Mouse (Mus musculus) thymus, adult 18-20 months (tissue): Measurements from ENCODE around the gene Nfkbid.
A peak's percentile ranks its signal among the peaks of the same experiment; 100 is the strongest.
"Not testable (repeated sequence)": the region's sequence is repeated elsewhere in the genome, so short reads cannot be mapped to it uniquely, and the experiment has no call there.

Source experiments
- DNase-seq, 2 experiments: peaks; one replicate each; pipeline ENCODE4 v3.0.0; 2022; ENCODE audit warnings: mixed read lengths in 2 of 2

Nfkbid gene

DNA sequence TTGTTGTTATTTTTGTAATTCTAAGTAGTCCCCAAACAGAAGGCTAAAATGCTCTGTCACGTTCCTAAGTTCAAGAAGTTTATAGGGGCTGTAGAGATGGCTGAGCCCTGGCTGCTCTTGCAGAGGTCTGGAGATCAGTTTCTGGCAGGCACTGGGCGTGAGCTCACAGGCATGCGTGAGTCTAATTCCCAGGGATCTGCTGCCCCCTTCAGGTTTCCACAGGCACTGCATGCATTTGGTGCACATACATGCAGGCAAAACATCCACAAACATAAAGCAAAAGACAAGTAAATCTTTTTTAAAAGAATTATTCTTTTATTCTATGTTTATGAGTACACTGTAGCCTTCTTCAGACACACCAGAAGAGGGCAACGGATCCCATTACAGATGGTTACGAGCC lies 50.9 kb downstream of the Nfkbid start:
- peak in 1 of 2 experiments; percentile 25 for DNase-seq

DNA sequence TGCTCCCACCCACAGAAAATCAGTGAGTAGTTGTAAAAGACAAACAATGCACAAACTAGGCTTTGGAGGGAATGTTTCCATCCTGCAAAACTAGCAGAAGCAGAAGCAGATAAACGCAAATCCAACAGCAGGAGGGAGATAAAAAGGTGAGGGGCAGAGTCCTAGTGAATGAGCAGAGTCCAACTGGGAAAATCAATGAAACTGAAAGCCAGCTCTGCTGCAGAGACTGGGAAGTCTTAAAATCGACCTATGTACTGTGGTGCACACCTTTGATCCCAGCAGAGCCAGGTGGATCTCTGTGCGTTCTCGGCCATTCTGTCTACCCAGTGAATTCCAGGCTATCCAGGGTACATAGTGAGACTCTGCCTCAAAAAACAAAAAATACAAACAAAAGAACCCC lies 53.5 kb downstream of the Nfkbid start:
- no peak for DNase-seq

DNA sequence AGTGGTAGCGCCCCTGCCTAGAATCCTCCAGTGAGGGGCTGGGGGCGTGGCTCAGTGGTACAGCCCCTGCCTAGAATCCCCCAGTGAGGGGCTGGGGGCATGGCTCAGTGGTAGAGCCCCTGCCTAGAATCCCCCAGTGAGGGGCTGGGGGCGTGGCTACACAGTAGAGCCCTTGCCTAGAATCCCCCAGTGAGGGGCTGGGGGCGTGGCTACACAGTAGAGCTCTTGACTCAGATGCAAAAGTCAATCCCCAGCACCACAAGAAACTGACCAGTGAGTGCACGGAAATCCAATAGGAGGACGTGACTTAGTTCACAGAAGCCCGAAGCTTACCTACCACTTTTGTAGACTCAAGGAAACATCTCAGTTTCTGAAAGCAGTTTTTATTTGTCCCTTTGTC lies 54.6 kb downstream of the Nfkbid start:
- DNase-seq = not testable (repeated sequence)

DNA sequence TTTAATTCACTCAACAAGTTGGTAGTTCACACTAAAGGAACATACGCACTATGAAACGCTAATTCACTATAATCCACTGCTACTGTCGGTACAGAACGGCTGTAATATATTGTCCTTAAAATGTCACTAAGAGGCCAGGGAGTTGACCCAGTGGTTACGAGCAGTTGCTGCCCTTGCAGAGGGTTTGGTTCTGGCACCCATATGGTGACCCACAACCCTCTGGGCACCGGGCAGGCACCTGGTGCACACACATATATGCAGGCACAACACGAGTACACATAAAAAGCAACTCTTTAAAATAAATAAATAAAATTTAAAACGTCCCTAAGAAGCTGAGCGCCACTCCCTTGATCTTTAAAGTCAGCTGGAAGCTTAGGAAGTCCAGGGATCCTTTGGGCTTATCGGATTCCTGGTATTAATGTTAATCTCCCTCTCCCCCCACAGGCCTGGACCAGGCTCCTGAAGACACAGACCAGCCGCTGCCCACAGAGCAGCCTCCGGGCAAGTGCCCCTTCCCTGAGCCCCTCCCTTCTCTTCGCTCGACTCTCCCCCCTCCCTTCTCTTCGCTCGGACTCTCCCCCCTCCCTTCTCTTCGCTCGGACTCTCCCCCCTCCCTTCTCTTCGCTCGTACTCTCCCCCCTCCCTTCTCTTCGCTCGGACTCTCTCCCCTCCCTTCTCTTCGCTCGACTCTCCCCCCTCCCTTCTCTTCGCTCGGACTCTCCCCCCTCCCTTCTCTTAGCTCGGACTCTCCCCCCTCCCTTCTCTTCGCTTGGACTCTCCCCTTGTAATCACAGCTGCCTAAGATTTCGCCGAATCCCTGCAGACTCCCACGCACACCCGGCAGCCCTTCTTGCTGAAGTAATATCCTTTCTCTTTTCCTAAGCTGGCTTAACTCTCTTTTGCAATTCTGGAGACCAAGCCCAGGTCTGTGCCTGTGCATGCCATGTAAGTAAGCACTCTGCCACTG lies 56.2 kb downstream of the Nfkbid start:
- no peak for DNase-seq
